Mouse (Mus musculus) stomach, postnatal 0 days (tissue): ENCODE results near the gene Tie1.

Experiments used
- CTCF ChIP-seq: IDR thresholded peaks from 2 replicates; pipeline ENCODE4 v1.5.1; 2016; ENCODE audit warnings: antibody characterized with exemption, low read depth, mild to moderate bottlenecking, moderate library complexity
- EP300 ChIP-seq: optimal IDR thresholded peaks from 2 replicates; pipeline ENCODE3; 2016; ENCODE audit warnings: antibody characterized with exemption

- TF ChIP-seq CTCF, result peak; percentile 69
- TF ChIP-seq EP300, result no peak
Observed at GRCm38 (mm10) chr4:118427768-118428451, 62.0 kb downstream of the Tie1 start, which contains the start of gene Elovl1.
